9 mouse cellular contexts compared by ENCODE assay signal in genomic region chr3:36060096-36060850, GRCm38 (mm10). TPM values are rescaled to one million over a fixed set of nuclear protein-coding genes. Genes with fewer than 3 reads are reported as not detected.
DNase-seq lines count a peak whose midpoint lies in the region; ATAC-seq and TF ChIP-seq lines count a peak whose summit lies in the region.
"Had no signal": no experiment of that assay in that cellular context is flagged by ENCODE, and none has a peak within 500 bp of the region (broad histone marks: within the 10 kb centered on the region; RNA-seq: fewer than 3 reads in every experiment).

No protein-coding gene starts in this region.

- peak; percentile 68 for TF ChIP-seq CTCF in liver, embryonic 14.5 days (IDR thresholded peaks at IDR 0.05; ENCODE audit: low read depth)

- in situ Hi-C loops in ES-E14 (cut with MboI; ENCODE audit: low sequenced_read_pairs in 2 of 2, unreplicated experiment in 2 of 2) = loop anchor here in 1 of 2 experiments (25.0 kb wide), 1 partner anchor 373 kb away; no protein-coding TSS in a partner anchor

- TF ChIP-seq EP300 in liver, embryonic 14.5 days (IDR thresholded peaks at IDR 0.05; ENCODE audit: low read depth) = no peak

- H3K9me3 ChIP-seq in ES-E14 (ENCODE audit: control insufficient read depth, insufficient read depth, low read depth, low read length) = no peaks in the 10 kb centered on the region
- H3K9me3 ChIP-seq in liver, embryonic 14.5 days (ENCODE audit: control insufficient read depth, low read length) = no peaks in the 10 kb centered on the region

- no peak overlapping the region for H3K4me2 ChIP-seq in liver, embryonic 14.5 days (ENCODE audit: low read depth)

- H3K4me3 ChIP-seq in ES-E14 (ENCODE audit: insufficient read depth in 1 of 2, low read depth in 1 of 2, low read length in 2 of 2, poor library complexity in 1 of 2, severe bottlenecking in 1 of 2) = no peak overlapping the region
- no peak overlapping the region for H3K4me3 ChIP-seq in liver, embryonic 14.5 days (ENCODE audit: insufficient read depth in 1 of 2, low read depth in 2 of 2, low read length in 2 of 2)

- whole genome bisulfite sequencing in liver, embryonic 14.5 days (ENCODE audit: insufficient replicate concordance) = 26% methylated on average over 8 of the region's 8 CpGs

- no peak overlapping the region for H3K9ac ChIP-seq in ES-E14 (ENCODE audit: insufficient read depth, low read depth, low read length, poor library complexity, severe bottlenecking)
- H3K9ac ChIP-seq in liver, embryonic 14.5 days (replicated peaks) = no peak overlapping the region

- H3K4me1 ChIP-seq in ES-E14 (ENCODE audit: control insufficient read depth in 2 of 2, insufficient read depth in 2 of 2, low read length in 2 of 2, poor library complexity in 1 of 2) = no peaks in the 10 kb centered on the region
- H3K4me1 ChIP-seq in liver, embryonic 14.5 days (replicated peaks; ENCODE audit: control insufficient read depth in 2 of 2, insufficient read depth in 2 of 2, low read length in 1 of 2) = 0 out of 4 replicates have a peak, but pooled peaks cover 0 to 2% of the 10 kb centered on the region in 2 experiments

- DNase-seq in 3T3-L1 (ENCODE audit: low read depth, low spot score) (peak; percentile 81), ES-E14 (ENCODE audit: low read depth, low spot score) (peak; percentile 69)
- peak; percentile 31 for DNase-seq in cerebellum, adult 11 months
- DNase-seq in frontal cortex, postnatal 36 days (ENCODE audit: low spot score in 2 of 2) = peak; percentile 55 to 68
- peak; percentile 65 to 80 for DNase-seq in kidney, adult 8-10 months
- peak; percentile 14 to 36 (median 17) for DNase-seq in liver, embryonic 14.5 days (ENCODE audit: low read depth in 3 of 3, low spot score in 3 of 3)
- DNase-seq in thymus, postnatal 25 days = peak; percentile 73

- no peaks in the 10 kb centered on the region; the same call in 1 of the 2 replicates for H3K27me3 ChIP-seq in liver, embryonic 14.5 days (ENCODE audit: control insufficient read depth, insufficient read depth, low read length)

- no peak for ATAC-seq in liver, embryonic 14.5 days (ENCODE audit: insufficient read depth)
- ATAC-seq in neutrophil, adult 5-6 weeks (ENCODE audit: extremely low read depth, insufficient number of reproducible peaks, low FRiP score, poor library complexity, severe bottlenecking) = peak; percentile 59

- H3K36me3 ChIP-seq in ES-E14 (ENCODE audit: control insufficient read depth, insufficient read depth, low read length, poor library complexity, severe bottlenecking) = no peaks in the 10 kb centered on the region
- H3K36me3 ChIP-seq in liver, embryonic 14.5 days (replicated peaks; ENCODE audit: control insufficient read depth, insufficient read depth, low read depth) = no peaks in the 10 kb centered on the region

- H3K27ac ChIP-seq in ES-E14 (ENCODE audit: insufficient read depth, low read depth, low read length, poor library complexity, severe bottlenecking) = no peak overlapping the region
- no peak overlapping the region for H3K27ac ChIP-seq in liver, embryonic 14.5 days

TF ChIP-seq in ES-E14, 5 proteins besides CTCF, POLR2A, EP300 and RAD21:
- TF ChIP-seq CHD2 (IDR thresholded peaks at IDR 0.05; ENCODE audit: low read depth, low read length) (no peak), ZC3H11A (IDR thresholded peaks at IDR 0.05; ENCODE audit: borderline replicate concordance, low read depth, low read length) (peak; percentile 71)

RNA-seq across cellular contexts. Expression of gene Acad9, which starts 5.5 kb away (rescaled TPM):
- 38.0 and 41.9 TPM in 2 replicates for total RNA-seq in ES-E14 (2012; rRNA removed)
- polyA plus RNA-seq in liver, embryonic 14.5 days (2012; rRNA removed) = 7.2 and 9.8 TPM in 2 replicates
- polyA plus RNA-seq in liver, embryonic 14.5 days (2014; fragmentation: Nextera tagmentation; extraction: Ambion mirVana) = 27.6 and 28.2 TPM in 2 replicates
- 19.4 and 21.6 TPM in 2 replicates for total RNA-seq in neutrophil, adult 5-6 weeks (2017)

RNA-seq across cellular contexts. Expression of gene Ccdc144b, which starts 6.9 kb away (rescaled TPM):
- not detected in 2 replicates for total RNA-seq in ES-E14 (2012; rRNA removed)
- polyA plus RNA-seq in liver, embryonic 14.5 days (2012; rRNA removed) = not detected in 2 replicates
- not detected in 2 replicates for polyA plus RNA-seq in liver, embryonic 14.5 days (2014; fragmentation: Nextera tagmentation; extraction: Ambion mirVana)
- 0.12 TPM in 1 of 2 replicates, not detected in the other for total RNA-seq in neutrophil, adult 5-6 weeks (2017)
- polyA plus RNA-seq: frontal cortex, adult 2 months had no signal

RNA-seq across cellular contexts. Expression of gene Mccc1, which starts 59.8 kb away (rescaled TPM):
- total RNA-seq in ES-E14 (2012; rRNA removed) = 16.6 and 20.3 TPM in 2 replicates
- 4.5 and 7.4 TPM in 2 replicates for polyA plus RNA-seq in liver, embryonic 14.5 days (2012; rRNA removed)
- polyA plus RNA-seq in liver, embryonic 14.5 days (2014; fragmentation: Nextera tagmentation; extraction: Ambion mirVana) = 10.8 and 11.9 TPM in 2 replicates
- total RNA-seq in neutrophil, adult 5-6 weeks (2017) = 18.6 and 23.6 TPM in 2 replicates

Comparison
In these comparisons a context has a peak if more than half of its experiments do, and no peak if none do; other contexts are left out.
1. DNase-seq: peak in every context shown above with its lines; median percentile 81 in 3T3-L1; 73 in thymus, postnatal 25 days; 72 in kidney, adult 8-10 months; 69 in ES-E14; 62 in frontal cortex, postnatal 36 days; 31 in cerebellum, adult 11 months; 17 in liver, embryonic 14.5 days.